Mouse (Mus musculus) embryonic stem cell, embryonic (primary cell): ENCODE measurements at regions not wholly inside any gene's neighbourhood (a gene's known extent, or its start where the extent isn't known, plus 50 kb on each side); places are given as distances from the start of the nearest gene placed in this dataset.

Source experiments
- CTCF ChIA-PET, 4 experiments: fragments of 300-600 bp in 2 of 4; fragments of 350-600 bp in 2 of 4; sonication (Branson Sonifier 250); formaldehyde crosslinking; loops; one replicate each; lab custom pipeline; 2022; ENCODE audit warnings: inconsistent platforms in 2 of 4; lab: Charles Lee
- POLR2A ChIA-PET, 4 experiments: fragments of 300-600 bp in 2 of 4; fragments of 350-600 bp in 2 of 4; sonication (Branson Sonifier 250); formaldehyde crosslinking; loops; one replicate each; lab custom pipeline; 2022; ENCODE audit warnings: antibody characterized with exemption in 4 of 4, inconsistent platforms in 1 of 4; lab: Charles Lee

GRCm38 (mm10) chr11:48221156-48221555 lies 232.4 kb upstream of the Sgcd start:
- CTCF ChIA-PET: no interaction called here
- POLR2A ChIA-PET: no interaction called here

DNA sequence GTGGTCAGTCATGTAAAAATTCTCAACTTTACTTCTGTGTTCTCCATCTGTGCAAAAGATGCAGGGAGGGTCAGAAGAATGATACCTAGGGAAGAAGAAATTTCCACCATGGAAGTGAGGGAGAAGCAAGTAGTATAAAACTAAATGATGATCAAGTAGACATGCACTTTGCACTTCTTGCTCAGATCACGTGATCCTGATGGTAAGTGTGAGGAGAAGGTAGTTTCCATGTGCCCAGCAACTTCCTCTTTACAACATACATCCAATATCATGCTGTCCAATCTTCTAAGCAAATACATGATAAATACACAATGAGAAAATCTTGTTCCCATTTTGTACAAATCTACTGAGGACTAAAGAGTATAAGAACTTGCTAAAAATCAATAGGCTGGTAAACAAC lies 230.4 kb upstream of the Sgcd start:
- ChIA-PET POLR2A (no interaction called here), CTCF (interaction anchor here in 2 of 4 experiments (0.6 kb wide), 2 partner anchors 184 to 383 kb away, joined by 3 to 6 read pairs; no protein-coding TSS in a partner anchor)

DNA sequence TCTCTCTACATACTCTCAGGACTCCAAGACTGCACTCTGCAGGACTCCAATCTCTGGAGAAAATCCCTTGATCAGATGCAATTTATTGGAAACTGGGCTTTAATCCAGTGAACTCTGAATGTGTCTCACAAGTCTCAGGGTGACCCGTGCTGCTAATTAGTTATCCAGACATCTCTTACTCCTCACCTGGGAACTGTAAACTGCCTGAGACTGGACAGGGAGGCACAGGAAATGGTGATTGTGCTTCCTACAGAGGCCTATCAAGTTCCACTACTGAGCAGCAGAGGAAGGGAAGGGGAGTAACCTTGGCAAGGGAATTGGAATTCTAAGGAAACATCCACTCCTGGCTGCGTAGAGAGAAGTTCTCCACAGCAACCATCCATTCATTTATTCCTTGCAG lies 228.0 kb upstream of the Sgcd start:
- CTCF ChIA-PET: no interaction called here
- POLR2A ChIA-PET: no interaction called here

DNA sequence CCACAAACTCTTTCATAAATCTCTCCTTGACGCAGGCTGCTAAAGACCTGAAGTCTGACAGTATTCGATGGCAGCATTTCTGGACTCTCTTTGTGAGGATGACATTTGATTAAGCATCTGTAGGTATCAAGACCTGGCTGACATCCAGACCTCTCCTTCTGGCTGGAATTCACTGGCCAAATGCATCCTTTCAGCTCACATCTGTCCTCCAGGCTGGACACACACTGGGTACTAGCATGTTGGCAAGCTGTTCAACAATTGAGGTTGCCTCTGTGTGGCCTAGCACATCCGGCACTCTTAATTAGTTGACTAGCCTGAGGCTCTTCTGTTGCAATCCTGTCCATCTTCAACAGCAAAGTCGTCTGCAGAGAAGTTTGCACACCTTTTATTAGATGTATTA lies 197.8 kb upstream of the Sgcd start:
- CTCF ChIA-PET: no interaction called here
- POLR2A ChIA-PET: no interaction called here

DNA sequence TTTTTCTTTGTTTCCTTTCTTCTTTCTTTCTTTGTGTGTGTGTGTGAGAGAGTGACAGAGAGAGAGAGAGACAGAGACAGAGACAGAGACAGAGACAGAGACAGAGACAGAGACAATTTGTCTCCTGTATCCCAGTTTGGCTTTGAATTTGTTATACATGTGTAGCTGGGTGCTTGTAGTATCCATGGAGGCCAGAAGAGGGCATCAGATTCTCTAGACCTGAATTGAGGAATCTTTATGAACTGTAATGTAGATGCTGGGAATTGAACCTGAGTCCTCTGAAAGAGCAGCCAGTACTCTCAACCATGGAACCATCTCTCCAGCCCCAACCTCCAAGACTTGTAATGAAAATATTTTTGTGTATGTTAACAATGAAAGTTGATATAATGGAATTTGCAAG lies 190.2 kb upstream of the Sgcd start:
- ChIA-PET POLR2A (interaction anchor here in 1 of 4 experiments (0.6 kb wide), 1 partner anchor 1772 kb away, joined by 5 read pairs; no protein-coding TSS in a partner anchor), CTCF (interaction anchor here in 3 of 4 experiments (0.6 to 1.6 kb wide), 2 partner anchors 441 to 596 kb away, joined by 3 to 14 read pairs (median 10); no protein-coding TSS in a partner anchor)

- ChIA-PET POLR2A (no interaction called here), CTCF (no interaction called here)
These were observed 189.4 kb upstream of the Sgcd start for GRCm38 (mm10) chr11:48178174-48178573.

GRCm38 (mm10) chr11:48176451-48176850 lies 187.7 kb upstream of the Sgcd start:
- ChIA-PET CTCF (interaction anchor here in 1 of 4 experiments (0.7 kb wide), 1 partner anchor 599 kb away, joined by 3 read pairs; no protein-coding TSS in a partner anchor), POLR2A (no interaction called here)

GRCm38 (mm10) chr11:48152219-48152618 lies 163.4 kb upstream of the Sgcd start:
- POLR2A ChIA-PET: no interaction called here

DNA sequence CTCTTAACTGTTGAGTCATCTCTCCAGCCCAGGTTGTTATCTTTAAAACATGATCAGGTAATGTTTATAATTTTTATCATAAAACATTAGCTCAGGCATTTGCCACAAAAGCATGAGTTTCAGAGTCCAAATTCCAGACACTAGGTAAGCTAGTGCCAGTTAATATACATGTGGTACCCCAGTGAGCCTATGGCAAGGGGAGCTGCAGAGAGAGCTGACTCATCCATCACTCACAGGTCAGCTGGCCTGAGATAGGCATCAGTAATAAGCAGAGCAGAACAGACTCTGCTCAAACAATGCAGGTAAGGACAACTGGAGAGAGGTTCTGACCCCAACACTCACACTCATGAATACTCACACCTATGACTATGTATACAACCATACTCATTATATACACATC lies 144.6 kb upstream of the Sgcd start:
- ChIA-PET POLR2A (no interaction called here), CTCF (no interaction called here)

More at GRCm38 (mm10) chr11:48152219-48152618, 163.4 kb upstream of the Sgcd start:
- CTCF ChIA-PET: no interaction called here

- ChIA-PET CTCF (no interaction called here), POLR2A (no interaction called here)
These were observed 109.3 kb upstream of the Sgcd start for GRCm38 (mm10) chr11:48098063-48098462.

DNA sequence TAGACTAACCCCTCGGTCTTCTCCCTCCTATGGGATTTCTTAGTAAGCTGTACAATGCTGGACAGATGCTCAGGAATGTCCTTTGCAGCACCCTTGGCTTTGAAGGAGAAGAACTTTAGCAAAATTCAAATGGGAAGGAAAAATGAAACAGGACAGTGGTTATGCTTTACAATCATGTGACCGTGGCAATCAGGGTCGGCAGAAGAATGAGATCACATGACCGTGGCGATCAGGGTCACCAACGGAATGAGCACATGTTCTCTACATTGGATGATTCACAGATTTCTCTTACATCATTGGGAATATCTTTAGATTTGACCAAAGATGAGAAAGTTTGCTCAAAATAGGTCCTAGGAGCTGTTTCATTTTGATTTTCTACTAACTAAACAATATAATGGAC lies 108.7 kb upstream of the Sgcd start:
- ChIA-PET POLR2A (no interaction called here), CTCF (no interaction called here)

DNA sequence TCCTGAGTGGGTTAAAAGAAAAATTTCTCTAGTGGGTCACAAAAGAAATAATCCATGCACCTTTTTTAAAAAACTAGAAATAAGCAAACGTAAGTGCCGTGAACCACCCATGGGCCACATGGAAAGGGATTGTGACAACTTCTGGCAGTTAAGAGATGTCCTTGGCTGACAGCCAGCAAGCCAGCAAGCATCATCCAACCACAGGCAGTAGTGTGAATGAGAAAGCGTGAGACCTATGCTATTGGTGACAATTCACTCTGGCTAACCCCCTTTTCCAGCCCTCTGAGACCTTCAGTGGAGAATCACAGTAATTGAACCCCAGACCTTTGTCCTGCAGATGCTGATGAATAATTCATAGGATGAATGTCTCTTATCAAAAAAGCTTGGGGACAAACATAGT lies 78.3 kb upstream of the Sgcd start:
- ChIA-PET CTCF (no interaction called here), POLR2A (no interaction called here)

DNA sequence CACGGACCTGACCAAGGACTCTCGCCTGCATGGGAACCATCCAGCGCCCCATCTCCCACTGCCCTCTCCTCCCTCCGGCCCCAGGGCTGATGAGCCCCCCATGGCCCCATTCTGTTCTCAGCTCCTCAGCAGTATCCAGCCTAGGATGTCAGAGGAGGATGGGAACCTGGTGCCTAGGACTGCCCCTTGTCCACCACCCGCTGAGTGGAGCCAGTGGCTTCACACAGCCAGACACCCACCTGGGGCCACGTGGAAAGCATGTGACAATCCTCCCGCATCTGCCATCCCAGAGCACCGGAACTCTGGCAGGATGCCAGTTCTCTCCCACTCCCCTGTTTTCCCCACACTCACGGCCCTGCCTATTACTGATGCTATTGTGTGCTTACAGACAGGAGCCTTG lies 75.0 kb upstream of the Sgcd start:
- CTCF ChIA-PET: interaction anchor here in 2 of 4 experiments (0.5 to 0.6 kb wide), 2 partner anchors 41 to 92 kb away, joined by 3 read pairs; no protein-coding TSS in a partner anchor

GRCm38 (mm10) chr11:48061501-48061900 lies 72.7 kb upstream of the Sgcd start:
- CTCF ChIA-PET: no interaction called here

More for the DNA sequence above, 75.0 kb upstream of the Sgcd start:
- POLR2A ChIA-PET: no interaction called here

DNA sequence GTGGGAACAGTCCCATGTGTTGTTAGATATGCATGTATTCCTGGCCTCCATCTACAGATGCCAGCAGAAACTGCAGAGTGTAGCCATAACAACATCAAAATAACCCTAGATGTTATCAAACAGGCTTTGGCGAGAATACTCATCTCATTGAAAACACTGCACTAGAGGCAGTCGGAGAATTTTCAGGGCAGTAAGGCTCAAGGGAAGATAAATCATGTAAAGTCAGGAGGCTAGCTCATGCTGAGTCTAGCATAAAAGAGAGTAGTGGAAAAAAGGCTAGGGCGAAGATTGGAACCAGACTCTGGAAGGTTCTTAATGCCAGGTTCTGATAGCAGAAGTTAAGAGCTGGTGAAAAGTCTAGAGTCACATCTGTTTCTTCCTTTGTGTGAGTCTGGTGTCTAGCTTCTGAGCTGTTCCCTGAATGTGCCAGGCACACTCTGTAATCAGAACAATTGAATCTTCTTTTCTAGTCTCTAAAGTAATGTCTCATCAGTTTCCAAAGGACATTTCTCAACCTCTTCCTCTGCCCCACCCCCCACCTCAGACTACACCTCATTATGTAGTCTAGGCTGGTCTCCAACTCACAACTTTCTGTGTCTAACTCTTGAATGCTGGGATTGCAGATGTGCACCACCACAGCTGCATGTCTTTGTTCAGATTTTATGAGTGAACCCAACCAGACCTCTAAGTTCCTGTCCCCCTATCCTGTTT lies 62.5 kb upstream of the Sgcd start:
- POLR2A ChIA-PET: interaction anchor here in 1 of 4 experiments (0.7 kb wide), 1 partner anchor 398 kb away, joined by 3 read pairs; no protein-coding TSS in a partner anchor

More at GRCm38 (mm10) chr11:48061501-48061900, 72.7 kb upstream of the Sgcd start:
- POLR2A ChIA-PET: no interaction called here

GRCm38 (mm10) chr11:48048311-48048710 lies 59.5 kb upstream of the Sgcd start:
- ChIA-PET POLR2A (interaction anchor here in 1 of 4 experiments (1.2 kb wide), 1 partner anchor 12 kb away, joined by 3 read pairs; no protein-coding TSS in a partner anchor), CTCF (no interaction called here)

More for the DNA sequence above, 62.5 kb upstream of the Sgcd start:
- CTCF ChIA-PET: no interaction called here
